Mouse (Mus musculus): ENCODE results near the gene Cby3. TPM values are rescaled to one million over a fixed set of nuclear protein-coding genes. Genes with fewer than 3 reads are reported as not detected.
"Not testable (repeated sequence)": the region's sequence is repeated elsewhere in the genome, so short reads cannot be mapped to it uniquely, and the experiment has no call there.

Gene Cby3
- polyA plus RNA-seq (2015; fragmentation: Nextera tagmentation; extraction: Ambion mirVana), result 1.3 and 1.7 TPM in 2 replicates

DNA sequence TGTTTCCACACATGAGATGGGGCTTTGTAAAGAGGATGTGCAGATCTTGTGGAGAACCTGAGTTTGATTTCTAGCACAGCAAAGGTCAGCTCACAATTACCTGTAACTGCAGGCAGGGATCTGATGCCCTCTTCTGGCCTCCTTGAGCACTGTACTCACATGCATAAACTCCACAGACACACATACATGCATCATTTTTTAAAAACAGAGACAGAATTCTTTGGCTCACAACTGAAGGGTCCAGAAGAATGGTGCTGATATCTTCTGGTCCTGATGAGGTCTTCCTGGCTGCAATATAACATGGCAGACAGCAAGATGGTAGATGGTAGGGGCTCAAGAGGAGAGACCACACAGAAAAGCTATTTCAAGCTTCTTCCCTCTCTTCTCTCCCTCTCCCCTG, at the start of gene Cby3:
Gene Cby3, plus strand, starts transcription at position 301 of the 400 bp plus-strand sequence.
- Histone ChIP-seq H3K9ac (ENCODE audit: low read depth, low read length) (no peak within 1 kb of the TSS), H3K4me2 (ENCODE audit: low read length) (no peak within 1 kb of the TSS), H3K36me3 (ENCODE audit: control insufficient read depth, insufficient read depth, low read length) (no peaks in the 10 kb centered on the region), H3K4me1 (ENCODE audit: control insufficient read depth, insufficient read depth, low read length) (no peaks in the 10 kb centered on the region; the same call in 1 of the 2 replicates), H3K27ac (ENCODE audit: low read length) (no peak within 1 kb of the TSS), H3K9me3 (replicated peaks; ENCODE audit: control insufficient read depth, low read length, poor library complexity, severe bottlenecking) (no peaks in the 10 kb centered on the region), H3K4me3 (ENCODE audit: low read depth, low read length) (no peak within 1 kb of the TSS), H3K27me3 (ENCODE audit: control insufficient read depth, insufficient read depth, low read depth, low read length) (no peaks in the 10 kb centered on the region)
- no peak for ATAC-seq

DNA sequence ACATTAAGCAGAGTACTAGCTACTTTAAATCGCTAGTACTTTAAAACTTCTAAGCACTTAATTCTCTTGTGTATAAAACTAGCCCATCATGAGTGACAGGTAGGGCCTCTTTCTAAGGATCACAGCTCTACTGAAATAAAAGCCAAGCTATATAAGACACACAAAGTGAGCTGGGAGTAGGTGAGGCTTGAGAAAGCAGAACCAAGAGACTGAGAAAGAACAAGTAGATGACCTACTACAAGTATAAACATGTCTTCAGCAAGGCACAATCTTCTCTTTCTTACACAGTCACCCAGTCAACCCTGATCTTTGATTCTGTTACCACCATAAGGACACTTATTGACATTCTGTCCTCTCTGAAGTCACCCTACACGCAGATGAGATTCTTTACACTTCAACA, 41.5 kb upstream of the Cby3 start:
- H3K4me2 ChIP-seq (ENCODE audit: low read length), result no peak overlapping the region

DNA sequence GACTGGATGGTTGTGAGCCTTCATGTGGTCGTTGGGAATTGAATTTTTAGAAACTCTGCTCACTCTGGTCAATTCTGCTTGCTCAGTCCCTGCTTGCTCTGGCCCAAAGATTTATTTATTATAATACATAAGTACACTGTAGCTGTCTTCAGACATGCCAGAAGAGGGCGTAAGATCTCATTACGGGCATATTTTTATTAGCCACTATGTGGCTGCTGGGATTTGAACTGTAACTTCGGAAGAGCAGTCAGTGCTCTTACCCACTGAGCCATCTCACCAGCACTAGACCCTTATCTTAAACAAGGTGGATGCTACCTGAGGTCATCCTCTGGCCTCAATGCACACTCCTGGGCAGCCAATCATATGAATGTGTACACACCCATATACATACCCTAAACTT, 34.9 kb upstream of the Cby3 start:
- H3K27me3 ChIP-seq (ENCODE audit: control insufficient read depth, insufficient read depth, low read depth, low read length); H3K9me3 ChIP-seq (replicated peaks; ENCODE audit: control insufficient read depth, low read length, poor library complexity, severe bottlenecking); H3K4me3 ChIP-seq (ENCODE audit: low read depth, low read length); ATAC-seq; H3K36me3 ChIP-seq (ENCODE audit: control insufficient read depth, insufficient read depth, low read length); H3K4me2 ChIP-seq (ENCODE audit: low read length); H3K9ac ChIP-seq (ENCODE audit: low read depth, low read length); H3K27ac ChIP-seq (ENCODE audit: low read length): not testable (repeated sequence)
- peaks cover 22% of the 10 kb centered on the region for H3K4me1 ChIP-seq (ENCODE audit: control insufficient read depth, insufficient read depth, low read length)
- 90% methylated on average over 4 of the region's 4 CpGs for WGBS

More for the DNA sequence above, 41.5 kb upstream of the Cby3 start:
- Histone ChIP-seq H3K9me3 (replicated peaks; ENCODE audit: control insufficient read depth, low read length, poor library complexity, severe bottlenecking) (no peaks in the 10 kb centered on the region), H3K9ac (ENCODE audit: low read depth, low read length) (no peak overlapping the region), H3K4me3 (ENCODE audit: low read depth, low read length) (no peak overlapping the region), H3K27ac (ENCODE audit: low read length) (no peak overlapping the region), H3K36me3 (ENCODE audit: control insufficient read depth, insufficient read depth, low read length) (peaks cover 9% of the 10 kb centered on the region; the same call in 1 of the 2 replicates), H3K4me1 (ENCODE audit: control insufficient read depth, insufficient read depth, low read length) (no peaks in the 10 kb centered on the region), H3K27me3 (ENCODE audit: control insufficient read depth, insufficient read depth, low read depth, low read length) (no peaks in the 10 kb centered on the region)
- ATAC-seq, result no peak
- WGBS, result 89% methylated on average over 2 of the region's 2 CpGs

DNA sequence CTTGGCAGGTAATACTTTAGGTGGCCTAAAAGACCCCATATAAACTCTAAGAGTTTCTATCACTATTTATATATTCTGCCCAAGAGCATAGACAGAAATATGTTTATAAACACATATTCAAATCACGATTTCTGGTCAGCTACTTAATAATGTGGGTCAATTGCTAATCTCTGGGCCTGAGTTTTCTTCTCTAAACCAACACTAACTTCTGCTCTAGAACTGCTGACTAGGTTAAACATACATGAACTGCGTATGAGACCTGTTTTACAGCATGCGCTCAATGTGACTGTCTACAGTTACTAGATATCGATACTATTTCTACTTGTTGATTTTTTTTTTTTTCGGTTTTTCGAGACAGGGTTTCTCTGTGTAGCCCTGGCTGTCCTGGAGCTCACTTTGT, 33.0 kb upstream of the Cby3 start:
- no peak for ATAC-seq
- no peaks in the 10 kb centered on the region for H3K9me3 ChIP-seq (replicated peaks; ENCODE audit: control insufficient read depth, low read length, poor library complexity, severe bottlenecking)
- WGBS, result 93% methylated on average over 6 of the region's 6 CpGs
- no peak overlapping the region for H3K9ac ChIP-seq (ENCODE audit: low read depth, low read length)
- H3K27me3 ChIP-seq (ENCODE audit: control insufficient read depth, insufficient read depth, low read depth, low read length), result no peaks in the 10 kb centered on the region
- H3K4me1 ChIP-seq (ENCODE audit: control insufficient read depth, insufficient read depth, low read length), result peaks cover 25% of the 10 kb centered on the region
- no peak overlapping the region for H3K27ac ChIP-seq (ENCODE audit: low read length)
- H3K36me3 ChIP-seq (ENCODE audit: control insufficient read depth, insufficient read depth, low read length), result 0 out of 2 replicates have a peak, but pooled peaks cover 2% of the 10 kb centered on the region
- no peak overlapping the region for H3K4me2 ChIP-seq (ENCODE audit: low read length)
- no peak overlapping the region for H3K4me3 ChIP-seq (ENCODE audit: low read depth, low read length)

DNA sequence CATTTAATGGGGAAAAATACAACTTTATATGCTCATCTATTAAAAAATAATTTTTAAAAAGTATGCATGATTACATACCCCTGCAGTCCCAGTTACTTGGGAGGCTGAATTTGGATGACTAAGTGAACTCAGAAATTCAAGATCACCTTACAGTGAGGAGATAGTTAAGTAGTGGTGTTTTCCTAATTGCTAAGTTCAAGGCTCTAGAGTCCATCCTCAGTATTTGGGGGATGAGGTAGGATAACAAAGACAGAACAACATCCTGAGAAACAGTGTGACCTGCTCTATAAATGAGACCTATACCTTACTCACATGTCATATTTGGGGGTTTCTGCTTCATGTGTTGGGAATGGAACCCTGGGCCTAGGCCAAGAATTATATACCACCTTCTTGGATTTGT, 31.9 kb upstream of the Cby3 start:
- H3K4me2 ChIP-seq (ENCODE audit: low read length), result no peak overlapping the region

DNA sequence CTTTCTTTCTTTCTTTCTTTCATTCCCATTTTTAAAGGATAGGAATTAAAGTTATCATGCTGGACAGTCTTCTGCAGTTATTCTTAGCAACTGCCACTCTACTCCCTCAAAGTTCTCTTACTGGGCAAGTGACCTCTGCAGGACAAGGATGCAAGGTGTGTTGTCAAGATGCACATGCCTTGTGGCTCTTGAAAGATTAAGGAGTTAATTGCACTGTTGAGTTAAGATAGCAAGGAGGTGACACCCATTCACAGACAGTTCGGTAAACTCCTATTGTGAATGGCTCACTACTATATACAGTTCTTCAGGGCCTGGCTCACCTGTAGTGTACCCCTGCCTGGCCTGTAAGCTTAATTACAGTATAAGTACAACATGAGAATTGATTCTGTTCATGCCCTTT, 30.4 kb upstream of the Cby3 start:
- Histone ChIP-seq H3K27ac (ENCODE audit: low read length) (no peak overlapping the region), H3K4me2 (ENCODE audit: low read length) (peak overlapping the region; percentile 80), H3K36me3 (ENCODE audit: control insufficient read depth, insufficient read depth, low read length) (0 out of 2 replicates have a peak, but pooled peaks cover 2% of the 10 kb centered on the region), H3K9ac (ENCODE audit: low read depth, low read length) (peak overlapping the region; percentile 96; the same call in 1 of the 2 replicates), H3K27me3 (ENCODE audit: control insufficient read depth, insufficient read depth, low read depth, low read length) (no peaks in the 10 kb centered on the region), H3K4me1 (ENCODE audit: control insufficient read depth, insufficient read depth, low read length) (peaks cover 30% of the 10 kb centered on the region), H3K9me3 (replicated peaks; ENCODE audit: control insufficient read depth, low read length, poor library complexity, severe bottlenecking) (no peaks in the 10 kb centered on the region), H3K4me3 (ENCODE audit: low read depth, low read length) (peak overlapping the region; percentile 92)
- WGBS, result 26% methylated on average over 1 of the region's 1 CpGs
- ATAC-seq, result no peak

More for the DNA sequence above, 31.9 kb upstream of the Cby3 start:
- no peaks in the 10 kb centered on the region for H3K27me3 ChIP-seq (ENCODE audit: control insufficient read depth, insufficient read depth, low read depth, low read length)
- H3K9me3 ChIP-seq (replicated peaks; ENCODE audit: control insufficient read depth, low read length, poor library complexity, severe bottlenecking), result no peaks in the 10 kb centered on the region
- H3K4me3 ChIP-seq (ENCODE audit: low read depth, low read length), result no peak overlapping the region
- H3K36me3 ChIP-seq (ENCODE audit: control insufficient read depth, insufficient read depth, low read length), result 0 out of 2 replicates have a peak, but pooled peaks cover 2% of the 10 kb centered on the region
- ATAC-seq, result no peak
- no peak overlapping the region for H3K9ac ChIP-seq (ENCODE audit: low read depth, low read length)
- no peak overlapping the region for H3K27ac ChIP-seq (ENCODE audit: low read length)
- peaks cover 30% of the 10 kb centered on the region for H3K4me1 ChIP-seq (ENCODE audit: control insufficient read depth, insufficient read depth, low read length)

DNA sequence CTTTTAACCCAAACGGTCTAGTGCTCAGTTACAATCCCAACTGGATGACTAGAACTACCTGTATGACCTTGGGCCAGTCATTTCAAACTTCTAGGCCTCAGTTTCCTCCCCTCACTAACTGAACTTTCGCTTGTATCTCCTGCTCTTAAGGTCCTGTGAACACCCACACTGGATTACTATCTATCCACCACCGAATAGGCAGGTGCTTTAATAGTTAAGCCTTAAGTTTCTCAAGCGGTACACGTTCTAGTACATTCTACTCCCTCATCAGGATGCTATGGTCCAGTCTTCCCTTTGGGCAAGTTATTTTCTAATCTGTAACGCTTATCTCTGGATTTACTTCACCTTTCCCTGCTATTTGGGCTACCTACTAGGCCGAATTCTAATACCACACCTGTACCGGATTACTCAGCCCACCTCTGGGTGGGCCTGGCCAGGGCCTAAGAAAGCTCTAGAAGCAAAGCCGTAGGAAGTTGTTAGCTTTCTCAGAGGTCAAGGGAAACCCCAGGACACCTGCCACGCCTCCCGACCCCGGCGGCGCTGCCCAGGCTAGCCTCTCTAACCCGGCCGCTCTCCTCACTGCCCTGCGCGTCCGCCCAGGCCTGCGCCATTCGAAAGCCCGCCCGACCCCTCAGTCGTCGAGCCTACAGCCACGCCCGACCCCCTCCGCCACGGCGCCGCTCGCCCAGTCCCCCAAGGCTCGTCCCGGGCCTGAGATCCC, 29.4 kb upstream of the Cby3 start:
- Histone ChIP-seq H3K9me3 (replicated peaks; ENCODE audit: control insufficient read depth, low read length, poor library complexity, severe bottlenecking) (no peaks in the 10 kb centered on the region), H3K4me2 (ENCODE audit: low read length) (peak overlapping the region; percentile 80), H3K4me1 (ENCODE audit: control insufficient read depth, insufficient read depth, low read length) (peaks cover 30% of the 10 kb centered on the region), H3K27ac (ENCODE audit: low read length) (peak overlapping the region; percentile 87), H3K4me3 (ENCODE audit: low read depth, low read length) (peak overlapping the region; percentile 92), H3K9ac (ENCODE audit: low read depth, low read length) (peak overlapping the region; percentile 96), H3K36me3 (ENCODE audit: control insufficient read depth, insufficient read depth, low read length) (no peaks in the 10 kb centered on the region), H3K27me3 (ENCODE audit: control insufficient read depth, insufficient read depth, low read depth, low read length) (no peaks in the 10 kb centered on the region)
- WGBS, result 1% methylated on average over 33 of the region's 34 CpGs
- ATAC-seq, result peak; percentile 78

DNA sequence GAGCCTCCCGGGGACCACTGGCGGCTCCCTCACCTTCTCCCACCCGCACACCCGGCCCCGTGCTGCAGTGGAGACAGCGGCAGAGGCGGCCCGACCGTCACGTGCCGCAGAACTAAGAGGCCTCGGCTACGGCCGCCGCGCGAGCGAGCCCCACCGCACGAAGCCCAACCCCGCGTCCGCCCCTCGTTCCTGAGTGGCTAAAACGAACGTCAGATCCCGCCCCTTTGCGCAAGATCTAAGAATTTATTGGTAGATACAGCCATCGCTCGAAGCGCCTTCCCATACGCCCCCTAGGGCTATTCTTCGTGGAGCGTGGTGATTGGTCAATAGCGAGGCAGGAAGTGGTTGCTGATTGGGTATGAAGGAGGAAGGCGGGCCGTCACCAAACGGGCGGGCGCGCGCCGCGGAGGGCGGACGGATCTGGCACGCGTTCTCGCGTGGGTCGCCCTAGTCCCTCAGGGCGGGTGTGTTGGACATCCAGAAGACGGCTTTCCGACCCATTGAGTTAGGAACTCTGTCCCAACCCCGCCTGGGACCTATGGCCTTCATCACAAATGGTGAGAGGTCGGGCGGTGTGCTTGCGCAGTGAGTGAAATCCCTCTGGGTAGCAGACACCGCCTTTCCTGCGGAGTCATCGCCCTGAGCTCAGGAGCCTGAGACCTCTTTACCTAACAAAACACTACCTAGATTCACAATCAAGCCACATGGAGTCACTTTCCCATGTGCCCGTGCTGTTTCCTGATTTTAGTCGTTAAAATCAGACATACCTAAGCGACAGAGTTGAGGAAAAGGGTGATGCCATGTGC, 28.6 kb upstream of the Cby3 start, which contains the start of gene Canx:
Gene Canx, minus strand, starts transcription at position 178 of the 806 bp plus-strand sequence.
- Histone ChIP-seq H3K4me1 (ENCODE audit: control insufficient read depth, insufficient read depth, low read length) (peaks cover 30% of the 10 kb centered on the region), H3K9ac (ENCODE audit: low read depth, low read length) (peak within 1 kb of the TSS; percentile 96), H3K9me3 (replicated peaks; ENCODE audit: control insufficient read depth, low read length, poor library complexity, severe bottlenecking) (no peaks in the 10 kb centered on the region), H3K36me3 (ENCODE audit: control insufficient read depth, insufficient read depth, low read length) (no peaks in the 10 kb centered on the region), H3K27me3 (ENCODE audit: control insufficient read depth, insufficient read depth, low read depth, low read length) (no peaks in the 10 kb centered on the region), H3K27ac (ENCODE audit: low read length) (peak within 1 kb of the TSS; percentile 88), H3K4me2 (ENCODE audit: low read length) (peak within 1 kb of the TSS; percentile 80), H3K4me3 (ENCODE audit: low read depth, low read length) (peak within 1 kb of the TSS; percentile 92)
- ATAC-seq, result peak; percentile 98
- WGBS, result under 1% methylated on average over 64 of the region's 64 CpGs

Measured in midbrain, embryonic 16.5 days (tissue).